Comparison of ENCODE assay signal across 8 mouse cellular contexts in the genomic region with DNA sequence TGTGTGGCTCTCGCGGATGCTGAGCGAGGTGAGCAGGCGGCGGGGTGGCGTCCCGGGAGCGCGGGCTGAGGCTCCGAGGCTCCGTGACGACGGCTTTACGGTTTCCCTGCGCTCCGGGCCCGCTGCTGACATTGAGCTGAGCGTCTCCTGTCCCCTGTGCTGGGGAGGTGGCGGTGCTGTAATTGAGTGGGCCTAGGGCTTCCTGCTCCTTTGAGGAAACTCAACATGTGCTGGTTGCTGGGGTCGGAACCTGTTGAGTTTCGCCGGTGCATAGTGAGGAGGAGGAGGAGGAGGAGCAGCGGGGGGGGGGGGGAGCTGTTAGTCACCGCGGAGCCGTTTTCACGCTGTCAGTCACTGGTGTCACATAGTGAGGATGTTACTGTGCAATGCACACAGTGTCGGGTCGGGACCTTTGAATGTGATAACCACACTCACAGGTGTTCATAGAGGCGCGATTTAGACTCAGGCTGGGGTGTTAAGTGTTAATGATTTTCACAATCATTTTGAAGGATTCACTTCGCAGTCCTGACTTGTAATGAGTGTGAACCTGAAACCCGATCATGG. TPM values are rescaled to one million over a fixed set of nuclear protein-coding genes. Genes with fewer than 3 reads are reported as not detected.
DNase-seq lines count a peak whose midpoint lies in the region; ATAC-seq and TF ChIP-seq lines count a peak whose summit lies in the region.

No protein-coding gene starts in this region.

- no peaks in the 10 kb centered on the region for H3K9me3 ChIP-seq in heart, embryonic 13.5 days
- no peaks in the 10 kb centered on the region for H3K9me3 ChIP-seq in ES-E14 (ENCODE audit: control insufficient read depth, insufficient read depth, low read depth, low read length)
- no peaks in the 10 kb centered on the region for H3K9me3 ChIP-seq in forebrain, postnatal 0 days (ENCODE audit: low read length)

- H3K4me1 ChIP-seq in heart, embryonic 13.5 days = peaks cover 29% of the 10 kb centered on the region
- H3K4me1 ChIP-seq in ES-E14 (ENCODE audit: control insufficient read depth in 2 of 2, insufficient read depth in 2 of 2, low read length in 2 of 2, poor library complexity in 1 of 2) = peaks cover 3 to 6% of the 10 kb centered on the region in 2 experiments; a peak in 2 of 4 replicates
- H3K4me1 ChIP-seq in forebrain, postnatal 0 days (ENCODE audit: insufficient read depth) = no peaks in the 10 kb centered on the region

- H3K27me3 ChIP-seq in heart, embryonic 13.5 days (replicated peaks) = no peaks in the 10 kb centered on the region
- no peaks in the 10 kb centered on the region for H3K27me3 ChIP-seq in forebrain, postnatal 0 days (ENCODE audit: insufficient read depth, low read length)

- peak overlapping the region; percentile 90 for H3K4me3 ChIP-seq in heart, embryonic 13.5 days
- H3K4me3 ChIP-seq in ES-E14 (ENCODE audit: insufficient read depth in 1 of 2, low read depth in 1 of 2, low read length in 2 of 2, poor library complexity in 1 of 2, severe bottlenecking in 1 of 2) = peak overlapping the region; percentile 88 to 97
- peak overlapping the region; percentile 66 for H3K4me3 ChIP-seq in forebrain, postnatal 0 days (ENCODE audit: low read depth, low read length)

- in situ Hi-C loops in ES-E14 (cut with MboI; ENCODE audit: low sequenced_read_pairs in 2 of 2, unreplicated experiment in 2 of 2) = loop anchor here in 1 of 2 experiments (25.0 kb wide), 1 partner anchor 89 kb away; no protein-coding TSS in a partner anchor

- peak overlapping the region; percentile 92 for H3K9ac ChIP-seq in heart, embryonic 13.5 days
- peak overlapping the region; percentile 96 for H3K9ac ChIP-seq in ES-E14 (ENCODE audit: insufficient read depth, low read depth, low read length, poor library complexity, severe bottlenecking)
- peak overlapping the region; percentile 69 for H3K9ac ChIP-seq in forebrain, postnatal 0 days

- ATAC-seq in heart, embryonic 13.5 days (ENCODE audit: extremely low read depth, insufficient number of reproducible peaks, low FRiP score, low TSS enrichment) = no peak
- ATAC-seq in forebrain, postnatal 0 days = peak; percentile 53
- ATAC-seq in megakaryocyte, adult 5-6 weeks (ENCODE audit: poor library complexity, severe bottlenecking) = 0 out of 2 replicates have a peak, but pooled peaks have one; percentile 4

- no peak for TF ChIP-seq CTCF in forebrain, postnatal 0 days (IDR thresholded peaks at IDR 0.05; ENCODE audit: low read depth)

- no peak for DNase-seq in heart, adult 18-20 months
- DNase-seq in ES-E14 (ENCODE audit: low read depth, low spot score) = no peak
- no peak for DNase-seq in forebrain, postnatal 0 days
- no peak for DNase-seq in adrenal gland, postnatal 10 days
- no peak for DNase-seq in layer of hippocampus, postnatal 36 days
- DNase-seq in right cerebral cortex, postnatal 4 days = no peak

- H3K4me2 ChIP-seq in heart, embryonic 13.5 days = peak overlapping the region; percentile 80
- peak overlapping the region; percentile 63 for H3K4me2 ChIP-seq in forebrain, postnatal 0 days (ENCODE audit: low read depth)

- H3K36me3 ChIP-seq in heart, embryonic 13.5 days = peaks cover 41% of the 10 kb centered on the region
- H3K36me3 ChIP-seq in ES-E14 (ENCODE audit: control insufficient read depth, insufficient read depth, low read length, poor library complexity, severe bottlenecking) = peaks cover 27% of the 10 kb centered on the region
- H3K36me3 ChIP-seq in forebrain, postnatal 0 days (ENCODE audit: insufficient read depth) = peaks cover 35% of the 10 kb centered on the region

- 1% methylated on average over 32 of the region's 33 CpGs for WGBS in heart, embryonic 13.5 days
- WGBS in forebrain, postnatal 0 days = 1% methylated on average over 32 of the region's 33 CpGs

- H3K27ac ChIP-seq in heart, embryonic 13.5 days (replicated peaks) = peak overlapping the region; percentile 26; the same call in 1 of the 2 replicates
- no peak overlapping the region for H3K27ac ChIP-seq in ES-E14 (ENCODE audit: insufficient read depth, low read depth, low read length, poor library complexity, severe bottlenecking)
- peak overlapping the region; percentile 76 for H3K27ac ChIP-seq in forebrain, postnatal 0 days (ENCODE audit: low read depth, low read length)

TF ChIP-seq in ES-E14, 5 proteins besides CTCF, POLR2A, EP300 and RAD21:
- no peak for TF ChIP-seq CHD2 (IDR thresholded peaks at IDR 0.05; ENCODE audit: low read depth, low read length)
- TF ChIP-seq HCFC1 (IDR thresholded peaks at IDR 0.05; ENCODE audit: borderline replicate concordance, insufficient read depth, low read length) = no peak
- TF ChIP-seq ZC3H11A (IDR thresholded peaks at IDR 0.05; ENCODE audit: borderline replicate concordance, low read depth, low read length) = no peak
- TF ChIP-seq ZNF384 (IDR thresholded peaks at IDR 0.05; ENCODE audit: low read depth, low read length) = no peak
- no peak for TF ChIP-seq MAFK (IDR thresholded peaks at IDR 0.05; ENCODE audit: insufficient read depth, low read depth, low read length)
TF ChIP-seq in ES-E14: peak in this region for 0.

RNA-seq across cellular contexts. Expression of a gene that starts 0.4 kb away (rescaled TPM):
- 17.8 and 19.4 TPM in 2 replicates for polyA plus RNA-seq in heart, embryonic 13.5 days (2015; fragmentation: Nextera tagmentation; extraction: Ambion mirVana)
- total RNA-seq in heart, adult 18-20 months (2021) = 10 to 100 TPM; 20.5 to 20.8 TPM
- total RNA-seq in ES-E14 (2012; rRNA removed) = 38.1 and 38.9 TPM in 2 replicates
- total RNA-seq in forebrain, postnatal 0 days (2014; rRNA removed) = 15.6 and 20.8 TPM in 2 replicates
- 20.5 and 26.9 TPM in 2 replicates for polyA plus RNA-seq in forebrain, postnatal 0 days (2015; fragmentation: Nextera tagmentation; extraction: Ambion mirVana)
- 11.3 and 11.7 TPM in 2 replicates for total RNA-seq in megakaryocyte, adult 5-6 weeks (2015)
- 11.6 and 14.5 TPM in 2 replicates for total RNA-seq in megakaryocyte, adult 5-6 weeks (2017)
- 10 to 100 TPM; 28.4 to 32.3 TPM for total RNA-seq in adrenal gland, postnatal 10 days (2021)
- total RNA-seq in layer of hippocampus, postnatal 36 days (2021) = 10 to 100 TPM; 40.8 to 42.2 TPM

RNA-seq across cellular contexts. Expression of a gene that starts 16.3 kb away (rescaled TPM):
- polyA plus RNA-seq in heart, embryonic 13.5 days (2015; fragmentation: Nextera tagmentation; extraction: Ambion mirVana) = 24.0 and 25.8 TPM in 2 replicates
- total RNA-seq in heart, adult 18-20 months (2021) = 10 to 100 TPM in 1 of 2 experiments, 1 to 10 TPM in 1; 6.8 to 10.0 TPM
- total RNA-seq in ES-E14 (2012; rRNA removed) = 25.8 and 32.0 TPM in 2 replicates
- total RNA-seq in forebrain, postnatal 0 days (2014; rRNA removed) = 61.5 and 67.9 TPM in 2 replicates
- 51.1 and 52.2 TPM in 2 replicates for polyA plus RNA-seq in forebrain, postnatal 0 days (2015; fragmentation: Nextera tagmentation; extraction: Ambion mirVana)
- total RNA-seq in megakaryocyte, adult 5-6 weeks (2015) = 31.2 and 35.1 TPM in 2 replicates
- total RNA-seq in megakaryocyte, adult 5-6 weeks (2017) = 20.7 and 21.7 TPM in 2 replicates
- total RNA-seq in adrenal gland, postnatal 10 days (2021) = 10 to 100 TPM; 15.7 to 25.8 TPM
- total RNA-seq in layer of hippocampus, postnatal 36 days (2021) = 10 to 100 TPM; 21.9 to 24.8 TPM

RNA-seq across cellular contexts. Expression of a gene that starts 16.4 kb away (rescaled TPM):
- polyA plus RNA-seq in heart, embryonic 13.5 days (2015; fragmentation: Nextera tagmentation; extraction: Ambion mirVana) = 18.5 and 19.2 TPM in 2 replicates
- 10 to 100 TPM; 10.5 to 12.4 TPM for total RNA-seq in heart, adult 18-20 months (2021)
- 19.5 and 30.8 TPM in 2 replicates for total RNA-seq in ES-E14 (2012; rRNA removed)
- 24.6 and 25.4 TPM in 2 replicates for total RNA-seq in forebrain, postnatal 0 days (2014; rRNA removed)
- 23.7 and 26.5 TPM in 2 replicates for polyA plus RNA-seq in forebrain, postnatal 0 days (2015; fragmentation: Nextera tagmentation; extraction: Ambion mirVana)
- 14.7 and 18.8 TPM in 2 replicates for total RNA-seq in megakaryocyte, adult 5-6 weeks (2015)
- total RNA-seq in megakaryocyte, adult 5-6 weeks (2017) = 13.4 and 14.9 TPM in 2 replicates
- 10 to 100 TPM; 25.7 to 29.6 TPM for total RNA-seq in adrenal gland, postnatal 10 days (2021)
- 10 to 100 TPM; 37.4 to 38.7 TPM for total RNA-seq in layer of hippocampus, postnatal 36 days (2021)

RNA-seq across cellular contexts. Expression of a gene that starts 29.3 kb away (rescaled TPM):
- 0.06 and 0.07 TPM in 2 replicates for polyA plus RNA-seq in heart, embryonic 13.5 days (2015; fragmentation: Nextera tagmentation; extraction: Ambion mirVana)
- not detected for total RNA-seq in heart, adult 18-20 months (2021)
- 0.16 and 0.18 TPM in 2 replicates for total RNA-seq in ES-E14 (2012; rRNA removed)
- not detected in 2 replicates for total RNA-seq in forebrain, postnatal 0 days (2014; rRNA removed)
- not detected in 2 replicates for polyA plus RNA-seq in forebrain, postnatal 0 days (2015; fragmentation: Nextera tagmentation; extraction: Ambion mirVana)
- 0.23 TPM in 1 of 2 replicates, not detected in the other for total RNA-seq in megakaryocyte, adult 5-6 weeks (2015)
- 0.73 and 1.2 TPM in 2 replicates for total RNA-seq in megakaryocyte, adult 5-6 weeks (2017)
- total RNA-seq in adrenal gland, postnatal 10 days (2021) = under 1 TPM; 0.15 to 0.18 TPM
- not detected for total RNA-seq in layer of hippocampus, postnatal 36 days (2021)

RNA-seq across cellular contexts. Expression of a gene that starts 50.0 kb away (rescaled TPM):
- polyA plus RNA-seq in heart, embryonic 13.5 days (2015; fragmentation: Nextera tagmentation; extraction: Ambion mirVana) = 36.8 and 37.5 TPM in 2 replicates
- total RNA-seq in heart, adult 18-20 months (2021) = 10 to 100 TPM; 47.1 to 50.0 TPM
- total RNA-seq in ES-E14 (2012; rRNA removed) = 82.7 and 103 TPM in 2 replicates
- total RNA-seq in forebrain, postnatal 0 days (2014; rRNA removed) = 43.4 and 45.0 TPM in 2 replicates
- polyA plus RNA-seq in forebrain, postnatal 0 days (2015; fragmentation: Nextera tagmentation; extraction: Ambion mirVana) = 37.9 and 39.0 TPM in 2 replicates
- 52.1 and 57.5 TPM in 2 replicates for total RNA-seq in megakaryocyte, adult 5-6 weeks (2015)
- 69.2 and 77.0 TPM in 2 replicates for total RNA-seq in megakaryocyte, adult 5-6 weeks (2017)
- total RNA-seq in adrenal gland, postnatal 10 days (2021) = 100 to 1,000 TPM; 116 to 169 TPM
- 10 to 100 TPM; 37.1 to 43.4 TPM for total RNA-seq in layer of hippocampus, postnatal 36 days (2021)
